Mouse (Mus musculus) limb, embryonic 12.5 days (tissue): ENCODE measurements around the gene Fbxo33. TPM values are rescaled to one million over a fixed set of nuclear protein-coding genes. Genes with fewer than 3 reads are reported as not detected.

ENCODE experiments used
- microRNA-seq: library from miRNA; unstranded; fragments of <30 nt; microRNA quantifications from one replicate; pipeline ENCODE4, GENCODE M21; 2017
- polyA plus RNA-seq: library from polyadenylated mRNA; unstranded; fragments of >200 nt; fragmentation: Nextera tagmentation; extraction: Ambion mirVana; gene quantifications from 2 replicates; pipeline ENCODE4 v1.2.1, GENCODE M21; 2016

The Fbxo33 gene
- polyA plus RNA-seq, 1 experiment from 2014 or later: 11.2 TPM

Small RNA genes within 50 kb of the gene (microRNA-seq; reads per million reads assigned to microRNA genes)
- gene Gm27284: not detected

Other genes with a start within 250 kb of the Fbxo33 start
- 89.8 and 95.9 TPM in 2 replicates for gene Sec23a, start 207.7 kb downstream of the Fbxo33 start, polyA plus RNA-seq
- 45.9 and 47.0 TPM in 2 replicates for gene Gemin2, start 206.3 kb downstream of the Fbxo33 start, polyA plus RNA-seq
- 76.1 and 77.7 TPM in 2 replicates for gene Trappc6b, start 158.3 kb downstream of the Fbxo33 start, polyA plus RNA-seq
- 124 and 128 TPM in 2 replicates for gene Pnn, start 152.8 kb downstream of the Fbxo33 start, polyA plus RNA-seq
- gene Mia2, start 123.9 kb downstream of the Fbxo33 start, polyA plus RNA-seq: 65.0 and 72.8 TPM in 2 replicates